Mouse (Mus musculus) ES-E14 (cell line): Measurements from ENCODE around the gene Masp2. TPM values are rescaled to one million over a fixed set of nuclear protein-coding genes. Genes with fewer than 3 reads are reported as not detected.

Experiments
- DNase-seq: peaks from one replicate; pipeline ENCODE4 v3.0.0-alpha.2; 2013; ENCODE audit warnings: low read depth, low spot score
- H3K27ac ChIP-seq: 2 replicates; pipeline ENCODE4 v1.5.1; 2012; ENCODE audit warnings: low read depth, mild to moderate bottlenecking, low read length, moderate library complexity, mixed read lengths; ENCODE audit not compliant: poor library complexity, insufficient read depth, severe bottlenecking
- H3K36me3 ChIP-seq: 2 replicates; pipeline ENCODE4 v1.6.1; 2012; ENCODE audit warnings: mild to moderate bottlenecking, low read length, moderate library complexity, mixed read lengths; ENCODE audit not compliant: control insufficient read depth, poor library complexity, insufficient read depth, severe bottlenecking
- H3K4me1 ChIP-seq, 2 experiments: fragments of 150-350 bp in 1 of 2; sonication (generic) in 1 of 2; 2 replicates each; pipeline ENCODE4 v1.6.1; 2012; ENCODE audit warnings: low read length in 2 of 2, mild to moderate bottlenecking in 1 of 2, mixed read lengths in 1 of 2; ENCODE audit not compliant: control insufficient read depth in 2 of 2, insufficient read depth in 2 of 2, poor library complexity in 1 of 2
- H3K4me3 ChIP-seq, 2 experiments: fragments of 150-350 bp in 1 of 2; sonication (generic) in 1 of 2; 2 replicates each; pipeline ENCODE4 v1.5.1; 2012; ENCODE audit warnings: low read length in 2 of 2, low read depth in 1 of 2, mild to moderate bottlenecking in 1 of 2, mixed read lengths in 1 of 2; ENCODE audit not compliant: insufficient read depth in 1 of 2, poor library complexity in 1 of 2, severe bottlenecking in 1 of 2
- H3K9ac ChIP-seq: 2 replicates; pipeline ENCODE4 v1.6.1; 2012; ENCODE audit warnings: low read depth, mild to moderate bottlenecking, low read length, mixed read lengths; ENCODE audit not compliant: poor library complexity, insufficient read depth, severe bottlenecking
- H3K9me3 ChIP-seq: fragments of 150-350 bp; sonication (generic); 2 replicates; pipeline ENCODE4 v1.6.1; 2012; ENCODE audit warnings: low read depth, mild to moderate bottlenecking, low read length; ENCODE audit not compliant: control insufficient read depth, insufficient read depth
- CHD2 ChIP-seq: IDR thresholded peaks from 2 replicates; pipeline ENCODE4 v1.6.1; 2014; ENCODE audit warnings: mild to moderate bottlenecking, low read depth, low read length, inconsistent platforms
- HCFC1 ChIP-seq: IDR thresholded peaks from 2 replicates; pipeline ENCODE4 v1.6.1; 2012; ENCODE audit warnings: low read length, inconsistent platforms, borderline replicate concordance; ENCODE audit not compliant: insufficient read depth
- MAFK ChIP-seq: IDR thresholded peaks from 2 replicates; pipeline ENCODE4 v1.6.1; 2014; ENCODE audit warnings: mild to moderate bottlenecking, low read depth, low read length, inconsistent platforms; ENCODE audit not compliant: insufficient read depth
- ZC3H11A ChIP-seq: IDR thresholded peaks from 2 replicates; pipeline ENCODE4 v1.6.1; 2012; ENCODE audit warnings: low read depth, mild to moderate bottlenecking, inconsistent platforms, low read length, borderline replicate concordance
- ZNF384 ChIP-seq: IDR thresholded peaks from 2 replicates; pipeline ENCODE4 v1.6.1; 2012; ENCODE audit warnings: low read depth, low read length, inconsistent platforms
- in situ Hi-C, 2 experiments: fragments of 600-800 bp; cut with MboI; formaldehyde crosslinking; loops; one replicate each; pipeline ENCODE4 v1.15.1; 2025; ENCODE audit warnings: low sequenced_read_pairs in 2 of 2, inconsistent platforms in 1 of 2; ENCODE audit not compliant: unreplicated experiment in 2 of 2
- total RNA-seq: library from RNA; depleted of rRNA; stranded (reverse); fragments of 300-350 nt; gene quantifications from 2 replicates; pipeline ENCODE4 v1.2.3, GENCODE M21; 2012

The Masp2 gene
- total RNA-seq, 1 experiment, result 3.7 TPM

- TF ChIP-seq MAFK, result no peak
- no peak for TF ChIP-seq ZNF384
- TF ChIP-seq HCFC1, result no peak
- TF ChIP-seq ZC3H11A, result no peak
- TF ChIP-seq CHD2, result no peak
- H3K4me1 ChIP-seq, result peaks cover 3 to 10% of the 10 kb centered on the region in 2 experiments; a peak in 3 of 4 replicates
- H3K36me3 ChIP-seq, result no peaks in the 10 kb centered on the region
- no peak overlapping the region for H3K4me3 ChIP-seq
- H3K27ac ChIP-seq, result no peak overlapping the region
- no peaks in the 10 kb centered on the region for H3K9me3 ChIP-seq
- no peak for DNase-seq
- H3K9ac ChIP-seq, result no peak overlapping the region
- in situ Hi-C loops, result no loop called here
Measured at GRCm38 (mm10) chr4:148646616-148647015, 44.3 kb downstream of the Masp2 start.

GRCm38 (mm10) chr4:148649309-148649708 lies 47.0 kb downstream of the Masp2 start:
- Histone ChIP-seq H3K9ac (no peak overlapping the region), H3K27ac (no peak overlapping the region), H3K4me3 (no peak overlapping the region), H3K9me3 (no peaks in the 10 kb centered on the region), H3K36me3 (no peaks in the 10 kb centered on the region), H3K4me1 (peaks cover 3% of the 10 kb centered on the region in 2 experiments; a peak in 2 of 4 replicates)
- no peak for DNase-seq
- no peak for TF ChIP-seq ZNF384
- TF ChIP-seq MAFK, result no peak
- no peak for TF ChIP-seq CHD2
- TF ChIP-seq ZC3H11A, result no peak
- TF ChIP-seq HCFC1, result no peak
- in situ Hi-C loops, result no loop called here

- in situ Hi-C loops, result no loop called here
- peak overlapping the region; percentile 16 to 28; a peak in 3 of 4 replicates for H3K4me3 ChIP-seq
- TF ChIP-seq ZNF384 (no peak), HCFC1 (no peak), ZC3H11A (no peak), MAFK (no peak), CHD2 (no peak)
- H3K27ac ChIP-seq, result 0 out of 2 replicates have a peak overlapping the region, but pooled peaks have one; percentile 9
- peak overlapping the region; percentile 19; the same call in 1 of the 2 replicates for H3K9ac ChIP-seq
- no peak for DNase-seq
- H3K9me3 ChIP-seq, result no peaks in the 10 kb centered on the region
- no peaks in the 10 kb centered on the region for H3K36me3 ChIP-seq
- peaks cover 3% of the 10 kb centered on the region in 2 experiments; a peak in 2 of 4 replicates for H3K4me1 ChIP-seq
Measured at GRCm38 (mm10) chr4:148651045-148651444, 48.7 kb downstream of the Masp2 start.

GRCm38 (mm10) chr4:148654701-148655398 lies 52.5 kb downstream of the Masp2 start:
- in situ Hi-C loops, result no loop called here
- peak; percentile 83 for DNase-seq
- H3K4me1 ChIP-seq, result peaks cover 2 to 3% of the 10 kb centered on the region in 2 experiments
- no peak for TF ChIP-seq CHD2
- no peak for TF ChIP-seq MAFK
- no peak for TF ChIP-seq HCFC1
- no peak for TF ChIP-seq ZNF384
- TF ChIP-seq ZC3H11A, result peak; percentile 47
- H3K9ac ChIP-seq, result peak overlapping the region; percentile 63
- H3K36me3 ChIP-seq, result no peaks in the 10 kb centered on the region
- peak overlapping the region; percentile 15 to 41; a peak in 3 of 4 replicates for H3K4me3 ChIP-seq
- H3K27ac ChIP-seq, result peak overlapping the region; percentile 84
- no peaks in the 10 kb centered on the region for H3K9me3 ChIP-seq
